Mouse (Mus musculus) spleen, adult 2 months (tissue): ENCODE data around the gene Snai1.

Experiments used
- CTCF ChIP-seq: fragments of 200-500 bp; IDR thresholded peaks from 2 replicates; pipeline ENCODE4 v1.5.1; 2011; ENCODE audit warnings: mild to moderate bottlenecking, inconsistent platforms; ENCODE audit not compliant: insufficient read depth, insufficient read length, insufficient replicate concordance; ENCODE audit errors: extremely low read depth
- POLR2A ChIP-seq: fragments of 200-500 bp; IDR thresholded peaks from 2 replicates; pipeline ENCODE4 v1.6.1; 2011; ENCODE audit warnings: low read depth, low read length, inconsistent platforms

- TF ChIP-seq CTCF: peak; percentile 49; the same call in 1 of the 2 replicates
- TF ChIP-seq POLR2A: no peak
Observed at GRCm38 (mm10) chr2:167497272-167497671, 40.7 kb upstream of the Snai1 start.
